ENCODE assay signal across 7 mouse cellular contexts in genomic region chr9:70654496-70654895, GRCm38 (mm10). TPM values are rescaled to one million over a fixed set of nuclear protein-coding genes. Genes with fewer than 3 reads are reported as not detected.
DNase-seq lines count a peak whose midpoint lies in the region; ATAC-seq and TF ChIP-seq lines count a peak whose summit lies in the region.

No protein-coding gene starts in this region.

- no peak overlapping the region for H3K4me3 ChIP-seq in kidney, postnatal 0 days (replicated peaks; ENCODE audit: low read depth, low read length)
- H3K4me3 ChIP-seq in cortical plate, adult 2 months (ENCODE audit: insufficient read depth, low read length), result peak overlapping the region; percentile 83
- no peak overlapping the region for H3K4me3 ChIP-seq in intestine, embryonic 16.5 days (ENCODE audit: low read length)
- peak overlapping the region; percentile 96 for H3K4me3 ChIP-seq in neural tube, embryonic 13.5 days

- 0 out of 2 replicates have a peak, but pooled peaks cover 10% of the 10 kb centered on the region for H3K4me1 ChIP-seq in kidney, postnatal 0 days (replicated peaks; ENCODE audit: insufficient read depth, low read length)
- H3K4me1 ChIP-seq in cortical plate, adult 2 months (ENCODE audit: control insufficient read depth, insufficient read depth, low read length), result peaks cover 8% of the 10 kb centered on the region
- H3K4me1 ChIP-seq in intestine, embryonic 16.5 days (ENCODE audit: control insufficient read depth, insufficient read depth, low read length), result peaks cover 10% of the 10 kb centered on the region; the same call in 1 of the 2 replicates
- H3K4me1 ChIP-seq in neural tube, embryonic 13.5 days (replicated peaks), result peaks cover 46% of the 10 kb centered on the region

- TF ChIP-seq CTCF in kidney, postnatal 0 days (IDR thresholded peaks at IDR 0.05; ENCODE audit: low read depth), result no peak
- no peak for TF ChIP-seq CTCF in cortical plate, adult 2 months (IDR thresholded peaks at IDR 0.05; ENCODE audit: extremely low read depth, insufficient read depth, low read length)

- no peak for DNase-seq in kidney, postnatal 0 days (ENCODE audit: low spot score)
- no peak for DNase-seq in kidney, postnatal 14 days
- DNase-seq in retina, embryonic 14.5 days (ENCODE audit: low spot score), result no peak
- no peak for DNase-seq in layer of hippocampus, postnatal 25 days (ENCODE audit: extremely low spot score in 1 of 2, low spot score in 1 of 2)

- no peak overlapping the region for H3K27ac ChIP-seq in kidney, postnatal 0 days
- H3K27ac ChIP-seq in cortical plate, adult 2 months (ENCODE audit: insufficient read depth, low read length), result no peak overlapping the region
- no peak overlapping the region for H3K27ac ChIP-seq in intestine, embryonic 16.5 days (ENCODE audit: low read length)
- H3K27ac ChIP-seq in neural tube, embryonic 13.5 days (replicated peaks), result 0 out of 2 replicates have a peak overlapping the region, but pooled peaks have one; percentile 33

- peak overlapping the region; percentile 94; the same call in 1 of the 2 replicates for H3K4me2 ChIP-seq in kidney, postnatal 0 days (ENCODE audit: low read length)
- H3K4me2 ChIP-seq in intestine, embryonic 16.5 days (ENCODE audit: low read depth, low read length), result 0 out of 2 replicates have a peak overlapping the region, but pooled peaks have one; percentile 16
- H3K4me2 ChIP-seq in neural tube, embryonic 13.5 days, result peak overlapping the region; percentile 72

- no peaks in the 10 kb centered on the region for H3K27me3 ChIP-seq in kidney, postnatal 0 days (ENCODE audit: insufficient read depth, low read length)
- H3K27me3 ChIP-seq in intestine, embryonic 16.5 days (replicated peaks; ENCODE audit: control insufficient read depth, insufficient read depth, low read length), result no peaks in the 10 kb centered on the region
- no peaks in the 10 kb centered on the region for H3K27me3 ChIP-seq in neural tube, embryonic 13.5 days

- no peak overlapping the region for H3K9ac ChIP-seq in kidney, postnatal 0 days (ENCODE audit: low read depth, low read length)
- H3K9ac ChIP-seq in intestine, embryonic 16.5 days (ENCODE audit: low read depth, low read length), result no peak overlapping the region
- peak overlapping the region; percentile 57 for H3K9ac ChIP-seq in neural tube, embryonic 13.5 days

- no peaks in the 10 kb centered on the region for H3K36me3 ChIP-seq in kidney, postnatal 0 days (ENCODE audit: insufficient read depth, low read length)
- no peaks in the 10 kb centered on the region for H3K36me3 ChIP-seq in intestine, embryonic 16.5 days (ENCODE audit: control insufficient read depth, insufficient read depth, low read length)
- H3K36me3 ChIP-seq in neural tube, embryonic 13.5 days, result 0 out of 2 replicates have a peak, but pooled peaks cover 3% of the 10 kb centered on the region

- TF ChIP-seq POLR2A in cortical plate, adult 2 months (IDR thresholded peaks at IDR 0.05; ENCODE audit: extremely low read depth, insufficient read depth, low read length), result no peak

- ATAC-seq in kidney, postnatal 0 days (replicated peaks; ENCODE audit: low FRiP score, low read depth), result no peak
- no peak for ATAC-seq in intestine, embryonic 16.5 days
- no peak for ATAC-seq in neural tube, embryonic 13.5 days (ENCODE audit: low read depth)

- WGBS in kidney, postnatal 0 days, result 74% methylated on average over 4 of the region's 4 CpGs
- WGBS in intestine, embryonic 16.5 days, result 77% methylated on average over 4 of the region's 4 CpGs
- WGBS in neural tube, embryonic 13.5 days, result 61% methylated on average over 4 of the region's 4 CpGs

- H3K9me3 ChIP-seq in kidney, postnatal 0 days (replicated peaks; ENCODE audit: low read length), result no peaks in the 10 kb centered on the region
- no peaks in the 10 kb centered on the region for H3K9me3 ChIP-seq in intestine, embryonic 16.5 days (ENCODE audit: control insufficient read depth, low read length)
- no peaks in the 10 kb centered on the region for H3K9me3 ChIP-seq in neural tube, embryonic 13.5 days

RNA-seq across cellular contexts. Expression of gene Gm10642, which starts 1.6 kb away (rescaled TPM):
- 1.3 and 1.7 TPM in 2 replicates for polyA plus RNA-seq in kidney, postnatal 0 days (2015; fragmentation: Nextera tagmentation; extraction: Ambion mirVana)
- 0.94 and 1.4 TPM in 2 replicates for polyA plus RNA-seq in cortical plate, adult 2 months (2012; rRNA removed)
- 0.17 and 0.56 TPM in 2 replicates for polyA plus RNA-seq in intestine, embryonic 16.5 days (2015; fragmentation: Nextera tagmentation; extraction: Ambion mirVana)
- 0.30 and 0.91 TPM in 2 replicates for polyA plus RNA-seq in neural tube, embryonic 13.5 days (2015; fragmentation: Nextera tagmentation; extraction: Ambion mirVana)
- 1 to 10 TPM in 1 of 2 experiments, under 1 TPM in 1; 0.96 to 1.0 TPM for total RNA-seq in layer of hippocampus, postnatal 25 days (2021)

RNA-seq across cellular contexts. Expression of gene Mindy2, which starts 2.5 kb away (rescaled TPM):
- 14.6 and 16.9 TPM in 2 replicates for polyA plus RNA-seq in kidney, postnatal 0 days (2015; fragmentation: Nextera tagmentation; extraction: Ambion mirVana)
- polyA plus RNA-seq in cortical plate, adult 2 months (2012; rRNA removed), result 26.2 and 27.0 TPM in 2 replicates
- polyA plus RNA-seq in intestine, embryonic 16.5 days (2015; fragmentation: Nextera tagmentation; extraction: Ambion mirVana), result 6.2 and 7.5 TPM in 2 replicates
- polyA plus RNA-seq in neural tube, embryonic 13.5 days (2015; fragmentation: Nextera tagmentation; extraction: Ambion mirVana), result 25.6 and 29.4 TPM in 2 replicates
- total RNA-seq in layer of hippocampus, postnatal 25 days (2021), result 10 to 100 TPM; 31.9 TPM

RNA-seq across cellular contexts. Expression of gene Adam10, which starts 24.3 kb away (rescaled TPM):
- 70.5 and 72.6 TPM in 2 replicates for polyA plus RNA-seq in kidney, postnatal 0 days (2015; fragmentation: Nextera tagmentation; extraction: Ambion mirVana)
- polyA plus RNA-seq in cortical plate, adult 2 months (2012; rRNA removed), result 37.5 and 38.0 TPM in 2 replicates
- polyA plus RNA-seq in intestine, embryonic 16.5 days (2015; fragmentation: Nextera tagmentation; extraction: Ambion mirVana), result 53.4 and 54.9 TPM in 2 replicates
- polyA plus RNA-seq in neural tube, embryonic 13.5 days (2015; fragmentation: Nextera tagmentation; extraction: Ambion mirVana), result 93.6 and 99.7 TPM in 2 replicates
- total RNA-seq in layer of hippocampus, postnatal 25 days (2021), result 10 to 100 TPM; 59.7 to 65.1 TPM

Comparison
In these comparisons a context has a peak if more than half of its experiments do, and no peak if none do; other contexts are left out.
1. H3K4me2 ChIP-seq: peak in every context shown above with its lines; median percentile 94 in kidney, postnatal 0 days; 72 in neural tube, embryonic 13.5 days; 16 in intestine, embryonic 16.5 days.
2. H3K4me3 ChIP-seq: peak in cortical plate, adult 2 months (single experiment) and neural tube, embryonic 13.5 days (single experiment); none in kidney, postnatal 0 days (single experiment) and intestine, embryonic 16.5 days (single experiment).